Mouse (Mus musculus) urinary bladder, postnatal 10 days (tissue): ENCODE data around the gene Serpina1c.
"Not testable (repeated sequence)": the region's sequence is repeated elsewhere in the genome, so short reads cannot be mapped to it uniquely, and the experiment has no call there.

Experiments
- DNase-seq: peaks from one replicate; pipeline ENCODE4 v3.0.0; 2022; ENCODE audit warnings: low spot score

The Serpina1c gene

GRCm38 (mm10) chr12:103904837-103905340, at the start of gene Serpina1c:
TSS of gene Serpina1c (minus strand) at chr12:103904887.
- not testable (repeated sequence) for DNase-seq

GRCm38 (mm10) chr12:103952972-103953371, 48.3 kb upstream of the Serpina1c start:
- DNase-seq, result not testable (repeated sequence)

GRCm38 (mm10) chr12:103946243-103946642, 41.6 kb upstream of the Serpina1c start:
- DNase-seq, result no peak

DNA sequence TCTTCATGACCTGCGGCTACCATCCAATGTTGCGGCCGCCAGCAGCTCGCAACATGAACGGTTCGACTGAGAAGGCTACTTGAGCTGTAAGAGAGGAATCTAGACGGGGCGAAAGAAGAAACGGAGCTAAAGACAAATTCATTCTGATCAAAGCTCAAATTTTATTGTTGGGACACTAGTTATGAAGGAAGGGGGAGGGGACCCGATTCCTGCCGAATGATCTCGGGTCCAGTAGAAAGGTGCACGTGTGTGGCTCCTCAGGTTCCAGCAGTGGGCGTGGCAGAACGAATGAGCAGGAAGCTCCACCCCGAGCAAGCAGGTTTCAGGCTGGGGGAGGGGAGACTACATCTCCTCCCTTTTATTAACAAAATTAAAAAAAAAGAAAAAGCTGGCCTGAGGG, 4.5 kb upstream of the Serpina1c start:
- DNase-seq, result not testable (repeated sequence)

GRCm38 (mm10) chr12:103907746-103908145, 3.1 kb upstream of the Serpina1c start:
- DNase-seq, result not testable (repeated sequence)

- not testable (repeated sequence) for DNase-seq
Measured at GRCm38 (mm10) chr12:103901929-103902328, 2.8 kb downstream of the Serpina1c start.

DNA sequence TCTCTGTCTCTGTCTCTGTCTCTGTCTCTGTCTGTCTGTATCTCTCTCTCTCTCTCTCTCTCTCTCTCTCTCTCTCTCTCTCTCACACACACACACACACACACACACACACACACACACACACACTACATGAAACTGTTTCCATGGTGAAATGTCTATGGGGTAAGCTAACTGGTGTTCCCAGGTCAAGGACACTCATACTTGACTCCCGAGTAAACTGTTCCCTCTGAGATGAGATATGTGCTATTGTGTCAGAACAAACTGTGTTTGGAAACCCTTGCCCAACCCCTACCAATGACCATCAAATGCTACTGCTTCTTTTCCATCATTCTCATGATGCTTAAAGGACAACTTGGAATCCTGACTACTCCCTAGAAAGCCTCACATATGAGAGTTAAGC, 37.8 kb downstream of the Serpina1c start:
- not testable (repeated sequence) for DNase-seq

DNA sequence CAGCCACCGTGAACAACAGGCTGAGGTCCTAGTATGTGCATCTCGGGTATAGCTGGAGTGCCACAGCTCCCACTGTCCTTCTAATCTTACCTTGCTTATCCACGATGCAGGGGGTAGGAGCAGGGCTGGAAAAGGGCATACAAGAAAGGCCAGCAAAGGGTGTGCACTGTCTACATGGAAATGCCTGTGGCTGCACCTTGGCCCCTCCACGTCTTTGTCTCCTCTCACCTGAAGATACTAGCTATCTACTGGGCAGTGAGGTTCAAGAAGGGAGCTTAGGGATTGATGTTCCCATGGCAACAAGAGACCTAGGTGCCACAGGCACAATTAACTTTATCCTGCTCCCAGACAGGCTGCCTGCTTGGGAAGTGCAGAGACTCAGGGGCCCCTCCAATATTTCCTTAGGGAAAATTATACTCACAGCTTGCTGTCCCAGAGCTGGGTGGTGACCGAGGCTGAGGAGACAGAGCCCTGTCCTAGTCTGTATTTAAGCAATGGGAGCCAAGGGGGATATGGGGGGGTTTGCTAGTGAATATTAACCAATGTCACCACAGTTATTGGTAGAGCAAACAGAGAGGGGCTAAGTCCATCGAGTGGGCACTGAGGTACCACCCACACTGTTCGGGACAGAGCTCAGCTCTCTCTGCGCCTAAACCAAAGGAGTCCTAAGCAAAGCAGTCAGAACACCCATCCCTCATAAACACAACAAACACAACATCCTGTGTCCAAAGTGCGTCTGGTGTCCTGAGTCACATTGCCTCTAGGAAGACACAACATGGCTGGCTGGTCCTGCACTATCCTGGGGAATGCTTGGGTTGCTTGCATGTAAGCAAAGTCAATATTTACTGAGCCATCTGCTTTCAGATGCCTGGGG, 41.3 kb downstream of the Serpina1c start, which contains the start of gene Serpina1a:
Serpina1a (minus strand) TSS at position 462 of the 874 bp plus-strand sequence.
- not testable (repeated sequence) for DNase-seq

DNA sequence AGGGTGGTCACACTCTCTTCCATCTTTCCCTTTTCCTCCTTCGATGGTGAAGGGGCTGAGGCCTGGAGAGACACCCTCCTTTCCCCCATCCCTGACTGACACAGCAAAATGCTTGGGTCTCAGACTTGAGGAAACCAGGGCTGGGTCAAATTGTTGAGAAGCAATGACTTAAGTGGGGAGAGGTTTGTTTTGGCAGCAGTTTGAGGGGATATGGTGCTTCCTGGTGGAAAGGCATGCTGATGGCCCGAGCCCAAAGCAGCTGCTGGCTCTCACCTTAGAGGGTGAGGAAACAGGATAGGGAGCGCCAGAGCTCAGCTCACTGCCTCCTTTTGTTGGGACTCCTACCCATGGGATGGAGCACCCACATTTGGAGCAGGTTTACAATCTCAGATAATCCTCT, 43.7 kb downstream of the Serpina1c start:
- no peak for DNase-seq

GRCm38 (mm10) chr12:103860571-103860970, 44.1 kb downstream of the Serpina1c start:
- DNase-seq, result not testable (repeated sequence)

DNA sequence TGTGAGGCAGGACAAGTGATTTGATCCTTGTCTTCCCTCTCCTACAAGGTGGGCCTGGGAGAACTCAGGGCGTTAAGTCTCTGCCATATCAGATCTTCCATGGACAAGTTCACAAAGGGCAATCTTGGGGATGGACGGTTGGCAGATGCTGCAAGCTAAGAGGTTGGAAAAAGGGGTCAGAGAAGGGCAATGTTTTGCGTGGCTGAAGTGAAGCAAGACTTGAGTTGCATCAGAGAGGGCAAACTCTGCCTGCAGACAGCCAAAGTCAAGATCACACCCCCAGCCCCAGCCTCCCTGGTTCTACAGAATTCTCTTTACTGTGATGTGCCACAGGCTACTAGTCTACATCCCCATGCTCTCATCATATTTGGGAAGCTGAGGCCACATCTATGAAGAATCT, 45.1 kb downstream of the Serpina1c start:
- DNase-seq, result not testable (repeated sequence)

DNA sequence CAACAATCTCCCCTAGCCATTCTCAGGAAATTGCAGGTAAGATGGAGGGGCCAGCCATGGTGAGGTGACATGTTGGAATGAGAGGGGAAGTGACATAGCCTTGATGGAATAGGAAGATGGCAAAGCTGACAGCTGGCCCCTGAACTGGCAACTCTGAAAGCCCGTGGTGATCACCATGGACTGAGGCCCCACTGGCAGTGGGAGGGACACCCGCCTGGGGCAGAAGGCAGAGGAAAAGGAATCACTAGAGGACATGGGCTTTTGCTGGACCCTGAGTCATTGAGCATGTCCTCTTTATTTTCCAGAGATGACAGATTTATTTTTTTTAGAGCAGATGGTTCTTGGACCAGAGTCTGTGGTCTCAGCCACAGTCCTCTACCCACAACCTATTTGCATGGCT, 51.7 kb downstream of the Serpina1c start:
- DNase-seq, result not testable (repeated sequence)
